ENCODE assay signal across 13 mouse cellular contexts in genomic region chr6:77373132-77373531, GRCm38 (mm10).
DNase-seq lines count a peak whose midpoint lies in the region; ATAC-seq and TF ChIP-seq lines count a peak whose summit lies in the region.
"Had no signal": no experiment of that assay in that cellular context is flagged by ENCODE, and none has a peak within 500 bp of the region (broad histone marks: within the 10 kb centered on the region; RNA-seq: fewer than 3 reads in every experiment).

No protein-coding gene starts in this region.

- no peaks in the 10 kb centered on the region for H3K36me3 ChIP-seq in heart, embryonic 16.5 days (ENCODE audit: control insufficient read depth, insufficient read depth)
- H3K36me3 ChIP-seq in lung, embryonic 14.5 days (ENCODE audit: insufficient read depth), result no peaks in the 10 kb centered on the region
- H3K36me3 ChIP-seq in hindbrain, embryonic 11.5 days (ENCODE audit: control insufficient read depth, insufficient read depth, low read length), result no peaks in the 10 kb centered on the region
- H3K36me3 ChIP-seq: embryonic facial prominence, embryonic 15.5 days; limb, embryonic 12.5 days; lung, embryonic 15.5 days; midbrain, embryonic 12.5 days had no signal

- ATAC-seq in heart, embryonic 16.5 days (replicated peaks; ENCODE audit: extremely low read depth, insufficient read depth, low FRiP score), result peak; percentile 28; the same call in 1 of the 2 replicates
- no peak; the same call in 1 of the 2 replicates for ATAC-seq in lung, embryonic 14.5 days (ENCODE audit: insufficient read depth)
- no peak for ATAC-seq in hindbrain, embryonic 11.5 days (ENCODE audit: low FRiP score)

- H3K4me2 ChIP-seq in heart, embryonic 16.5 days (ENCODE audit: low read depth, low read length), result no peak overlapping the region
- H3K4me2 ChIP-seq in lung, embryonic 14.5 days, result no peak overlapping the region
- no peak overlapping the region for H3K4me2 ChIP-seq in hindbrain, embryonic 11.5 days (replicated peaks; ENCODE audit: low read depth, low read length)
- H3K4me2 ChIP-seq: embryonic facial prominence, embryonic 15.5 days; limb, embryonic 12.5 days; lung, embryonic 15.5 days; midbrain, embryonic 12.5 days had no signal

- no peak for TF ChIP-seq CTCF in cerebellum, adult 2 months (IDR thresholded peaks at IDR 0.05; ENCODE audit: borderline replicate concordance, insufficient read depth, low read depth, low read length)
- TF ChIP-seq CTCF in lung, embryonic 14.5 days (IDR thresholded peaks at IDR 0.05; ENCODE audit: low read depth), result no peak

- no peak overlapping the region for H3K27ac ChIP-seq in cerebellum, adult 2 months (ENCODE audit: insufficient read depth, low read length)
- H3K27ac ChIP-seq in heart, embryonic 16.5 days (ENCODE audit: low read length), result peak overlapping the region; percentile 31; the same call in 1 of the 2 replicates
- no peak overlapping the region for H3K27ac ChIP-seq in lung, embryonic 14.5 days (ENCODE audit: low read depth)
- no peak overlapping the region for H3K27ac ChIP-seq in hindbrain, embryonic 11.5 days (ENCODE audit: low read depth, low read length)
- H3K27ac ChIP-seq: embryonic facial prominence, embryonic 15.5 days; limb, embryonic 12.5 days; lung, embryonic 15.5 days; midbrain, embryonic 12.5 days had no signal

- H3K4me1 ChIP-seq in cerebellum, adult 2 months (ENCODE audit: control insufficient read depth, insufficient read depth, low read length), result no peaks in the 10 kb centered on the region
- no peaks in the 10 kb centered on the region for H3K4me1 ChIP-seq in heart, embryonic 16.5 days (ENCODE audit: control insufficient read depth, insufficient read depth, low read length)
- no peaks in the 10 kb centered on the region for H3K4me1 ChIP-seq in lung, embryonic 14.5 days (ENCODE audit: insufficient read depth)
- no peaks in the 10 kb centered on the region for H3K4me1 ChIP-seq in hindbrain, embryonic 11.5 days (replicated peaks; ENCODE audit: control insufficient read depth, insufficient read depth, low read length)
- H3K4me1 ChIP-seq: embryonic facial prominence, embryonic 15.5 days; limb, embryonic 12.5 days; lung, embryonic 15.5 days; midbrain, embryonic 12.5 days had no signal

- H3K27me3 ChIP-seq in cerebellum, adult 2 months (ENCODE audit: control insufficient read depth, insufficient read depth, low read length), result no peaks in the 10 kb centered on the region
- no peaks in the 10 kb centered on the region for H3K27me3 ChIP-seq in heart, embryonic 16.5 days (ENCODE audit: control insufficient read depth, insufficient read depth, low read length)
- no peaks in the 10 kb centered on the region for H3K27me3 ChIP-seq in lung, embryonic 14.5 days (ENCODE audit: insufficient read depth, low read length)
- H3K27me3 ChIP-seq in hindbrain, embryonic 11.5 days (ENCODE audit: control insufficient read depth, insufficient read depth, low read length), result no peaks in the 10 kb centered on the region
- H3K27me3 ChIP-seq: embryonic facial prominence, embryonic 15.5 days; limb, embryonic 12.5 days; lung, embryonic 15.5 days; midbrain, embryonic 12.5 days had no signal

- WGBS in cerebellum, adult 2 months, result 38% methylated on average over 5 of the region's 5 CpGs
- 50% methylated on average over 5 of the region's 5 CpGs for WGBS in heart, embryonic 16.5 days
- WGBS in lung, embryonic 14.5 days, result 43% methylated on average over 5 of the region's 5 CpGs
- 81% methylated on average over 5 of the region's 5 CpGs for WGBS in hindbrain, embryonic 11.5 days

- peak; percentile 17 to 20 for DNase-seq in cerebellum, adult 2 months
- DNase-seq in cerebellum, postnatal 4 days (ENCODE audit: low spot score in 2 of 2), result no peak
- DNase-seq in heart, adult 9 months (ENCODE audit: low spot score in 2 of 2), result no peak
- DNase-seq in lung, embryonic 14.5 days, result peak; percentile 53
- no peak for DNase-seq in lung, postnatal 36 days
- peak; percentile 16 to 28 for DNase-seq in cerebellum, postnatal 36 days
- DNase-seq in hindbrain, embryonic 11.5 days (ENCODE audit: low spot score), result no peak
- DNase-seq: thymus, postnatal 36 days had no signal

- no peaks in the 10 kb centered on the region for H3K9me3 ChIP-seq in heart, embryonic 16.5 days (replicated peaks; ENCODE audit: control insufficient read depth, low read length)
- no peaks in the 10 kb centered on the region for H3K9me3 ChIP-seq in lung, embryonic 14.5 days (ENCODE audit: low read depth, low read length)
- no peaks in the 10 kb centered on the region for H3K9me3 ChIP-seq in hindbrain, embryonic 11.5 days (ENCODE audit: control insufficient read depth, low read length)
- H3K9me3 ChIP-seq: embryonic facial prominence, embryonic 15.5 days; limb, embryonic 12.5 days; lung, embryonic 15.5 days; midbrain, embryonic 12.5 days had no signal

- no peak overlapping the region for H3K9ac ChIP-seq in heart, embryonic 16.5 days (ENCODE audit: low read length)
- no peak overlapping the region for H3K9ac ChIP-seq in lung, embryonic 14.5 days
- H3K9ac ChIP-seq in hindbrain, embryonic 11.5 days (ENCODE audit: low read depth, low read length), result no peak overlapping the region
- H3K9ac ChIP-seq: embryonic facial prominence, embryonic 15.5 days; limb, embryonic 12.5 days; lung, embryonic 15.5 days; midbrain, embryonic 12.5 days had no signal

- no peak overlapping the region for H3K4me3 ChIP-seq in cerebellum, adult 2 months (replicated peaks; ENCODE audit: insufficient read depth, low read depth, low read length)
- no peak overlapping the region for H3K4me3 ChIP-seq in heart, embryonic 16.5 days (ENCODE audit: low read length)
- H3K4me3 ChIP-seq in lung, embryonic 14.5 days (ENCODE audit: low read depth, low read length), result no peak overlapping the region
- no peak overlapping the region for H3K4me3 ChIP-seq in hindbrain, embryonic 11.5 days (ENCODE audit: low read depth, low read length)
- H3K4me3 ChIP-seq: embryonic facial prominence, embryonic 15.5 days; limb, embryonic 12.5 days; lung, embryonic 15.5 days; midbrain, embryonic 12.5 days had no signal

- no peak for TF ChIP-seq POLR2A in cerebellum, adult 2 months (IDR thresholded peaks at IDR 0.05; ENCODE audit: borderline replicate concordance, insufficient read depth, low read length)

Comparison
In these comparisons a context has a peak if more than half of its experiments do, and no peak if none do; other contexts are left out.
1. DNase-seq: peak in cerebellum, adult 2 months (2 of 2), lung, embryonic 14.5 days (single experiment) and cerebellum, postnatal 36 days (2 of 2); none in cerebellum, postnatal 4 days (0 of 2), heart, adult 9 months (0 of 2), lung, postnatal 36 days (single experiment) and hindbrain, embryonic 11.5 days (single experiment).